Mouse (Mus musculus) kidney, postnatal 4 days (tissue): Measurements from ENCODE around the gene Smco3.

ENCODE experiments used
- DNase-seq, 2 experiments: peaks; one replicate each; pipeline ENCODE4 v3.0.0; 2021; ENCODE audit warnings: mixed read lengths in 2 of 2

Gene Smco3

GRCm38 (mm10) chr6:136845706-136846480 lies 10.6 kb upstream of the Smco3 start:
- DNase-seq, result no peak

DNA sequence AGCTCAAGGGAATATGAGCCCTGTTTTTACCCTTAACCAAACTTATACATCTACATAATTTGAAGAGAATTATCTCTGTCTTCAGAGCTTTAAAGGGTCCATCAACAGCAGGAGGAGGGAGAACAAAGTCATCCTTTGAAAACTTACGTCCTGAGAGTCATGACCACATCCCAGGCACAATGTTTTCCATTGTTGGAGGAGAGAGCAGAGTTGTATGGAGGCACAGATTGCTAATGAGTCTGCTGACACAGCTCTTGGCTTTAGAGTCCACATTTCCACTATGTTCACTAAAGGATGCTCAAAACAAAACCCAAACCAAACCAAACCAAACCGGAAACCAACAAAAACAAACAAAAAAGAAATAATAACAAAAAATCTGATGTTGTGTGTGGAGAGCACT lies 9.7 kb upstream of the Smco3 start:
- DNase-seq, result no peak

DNA sequence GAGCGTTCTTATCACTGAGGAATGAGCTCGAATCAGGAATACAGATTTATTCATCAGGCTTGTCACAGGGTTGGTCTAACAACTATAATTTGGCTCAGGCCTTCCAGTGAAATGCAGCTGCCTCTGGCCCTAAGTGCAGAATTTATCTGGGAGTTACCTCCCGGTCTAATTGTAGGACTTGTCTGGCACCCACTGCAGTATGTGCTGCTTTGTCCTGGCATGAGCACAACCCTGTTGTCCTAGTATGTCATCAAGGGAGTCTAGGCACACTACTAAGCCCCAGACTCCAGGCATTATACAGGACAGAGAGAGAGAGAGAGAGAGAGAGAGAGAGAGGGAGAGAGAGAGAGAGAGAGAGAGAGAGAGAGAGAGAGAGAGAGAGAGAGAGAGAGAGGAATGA lies 2.1 kb upstream of the Smco3 start:
- DNase-seq, result no peak

- DNase-seq, result no peak
Observed at GRCm38 (mm10) chr6:136831712-136832111, 3.5 kb downstream of the Smco3 start.

GRCm38 (mm10) chr6:136828681-136829080 lies 6.6 kb downstream of the Smco3 start:
- DNase-seq, result no peak

- DNase-seq, result peak; percentile 95 to 97
Observed at GRCm38 (mm10) chr6:136827881-136828561, 7.2 kb downstream of the Smco3 start, which contains the start of gene Wbp11. Wbp11 (minus strand) TSS chr6:136828233.

- no peak for DNase-seq
Observed at GRCm38 (mm10) chr6:136827516-136827880, 7.8 kb downstream of the Smco3 start, which contains the start of gene BC049715. BC049715 (plus strand) TSS chr6:136827626.

GRCm38 (mm10) chr6:136827116-136827515 lies 8.1 kb downstream of the Smco3 start:
- DNase-seq, result no peak

DNA sequence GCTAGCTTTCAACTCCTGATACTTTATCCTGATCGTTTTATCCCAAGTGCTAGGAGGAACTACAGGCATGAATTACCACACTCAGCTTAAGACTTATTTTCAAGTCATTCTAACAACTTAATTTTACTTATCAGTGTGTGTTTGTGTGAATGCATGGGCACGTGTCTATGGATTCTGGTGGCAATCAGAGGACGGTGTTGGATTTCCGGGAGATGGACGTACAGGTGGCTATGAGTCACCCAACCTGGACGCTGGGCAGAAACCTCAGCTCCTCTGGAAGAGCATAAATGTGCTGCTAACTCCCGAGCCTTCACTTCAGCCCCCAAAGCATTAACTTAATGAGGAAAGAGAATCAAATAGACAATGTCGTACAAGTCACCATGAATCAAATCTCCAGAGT lies 10.3 kb downstream of the Smco3 start:
- no peak for DNase-seq

DNA sequence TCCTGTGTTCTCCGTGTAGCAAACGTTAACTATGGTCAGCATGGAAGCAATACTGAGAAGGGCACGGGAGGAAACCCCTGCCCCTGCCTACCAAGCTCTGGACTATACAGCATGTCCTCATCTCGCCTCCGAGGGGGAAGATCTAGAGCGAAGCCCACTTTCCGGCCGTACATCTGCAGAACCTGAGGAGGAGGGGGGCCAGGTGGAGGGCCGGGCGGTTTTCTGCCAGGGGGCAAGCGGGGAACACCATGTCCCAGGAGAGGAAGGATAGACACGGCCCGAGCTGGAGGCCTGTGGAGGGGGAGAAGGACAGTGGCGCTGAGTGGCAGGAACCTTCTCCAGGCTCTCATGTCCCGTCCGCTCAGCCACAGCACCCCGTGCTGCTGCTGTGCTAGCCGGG lies 14.2 kb downstream of the Smco3 start:
- no peak for DNase-seq

GRCm38 (mm10) chr6:136820381-136820780 lies 14.9 kb downstream of the Smco3 start:
- DNase-seq, result no peak

DNA sequence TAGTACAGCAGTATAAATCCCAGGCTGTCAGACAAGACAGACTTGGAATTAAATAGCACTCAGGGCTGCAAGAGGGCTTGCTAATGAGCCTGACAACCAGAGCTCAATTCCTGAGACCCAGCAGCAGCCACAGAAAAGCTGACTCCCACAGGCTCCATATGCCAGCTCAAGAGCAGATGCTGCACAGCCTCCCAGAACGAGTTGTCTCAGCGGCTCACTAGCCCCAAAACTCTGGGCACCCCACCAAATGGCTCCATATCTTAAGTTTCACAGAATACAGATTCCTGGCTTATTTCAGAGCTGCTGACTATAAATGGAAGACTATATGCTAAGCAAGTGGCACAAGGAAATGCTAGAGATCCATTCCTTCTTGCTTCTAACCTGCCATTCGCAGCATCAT lies 17.7 kb downstream of the Smco3 start:
- no peak for DNase-seq

GRCm38 (mm10) chr6:136816826-136817225 lies 18.4 kb downstream of the Smco3 start:
- DNase-seq, result no peak

- no peak for DNase-seq
Observed at GRCm38 (mm10) chr6:136815381-136815780, 19.9 kb downstream of the Smco3 start.

DNA sequence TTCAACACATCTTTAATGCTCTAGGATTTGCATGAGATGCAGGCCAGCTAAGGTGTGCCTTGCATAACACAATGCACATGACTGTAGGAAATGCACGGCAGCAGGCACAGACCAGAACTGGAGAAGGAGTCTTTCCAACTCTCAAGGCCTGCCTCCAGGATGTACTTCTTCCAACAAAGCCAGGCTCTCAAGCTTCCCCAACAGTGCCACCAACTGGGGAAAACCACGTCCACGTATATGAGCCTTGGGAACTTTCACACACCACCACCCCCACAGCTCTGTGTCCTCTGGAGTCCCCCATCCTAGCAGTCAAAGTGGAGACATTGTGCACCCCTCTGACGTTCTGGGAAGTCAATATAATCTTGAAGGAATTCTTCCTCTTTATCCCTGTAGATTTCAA lies 22.1 kb downstream of the Smco3 start:
- DNase-seq, result peak in 1 of 2 experiments; percentile 48

- no peak for DNase-seq
Observed at GRCm38 (mm10) chr6:136811196-136811595, 24.1 kb downstream of the Smco3 start.

DNA sequence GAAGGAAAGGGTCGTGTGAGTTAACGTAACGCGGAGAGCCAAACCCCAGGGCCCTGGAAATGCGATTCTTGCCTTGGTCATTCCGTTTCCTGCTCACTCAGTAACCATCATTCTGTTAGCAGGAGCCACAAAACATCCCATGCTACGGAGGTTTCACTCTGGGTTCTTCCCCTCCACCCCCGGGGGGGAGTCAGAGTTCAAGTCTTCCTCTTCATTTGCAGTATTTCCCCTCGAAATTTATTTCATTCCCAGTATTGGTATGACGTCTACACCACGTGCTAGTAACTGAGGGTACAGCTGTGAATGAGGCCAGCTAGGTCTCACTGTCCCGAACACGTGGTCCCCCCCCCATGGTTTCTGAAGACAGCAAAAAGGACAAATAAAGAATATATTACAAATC lies 25.6 kb downstream of the Smco3 start:
- no peak for DNase-seq

DNA sequence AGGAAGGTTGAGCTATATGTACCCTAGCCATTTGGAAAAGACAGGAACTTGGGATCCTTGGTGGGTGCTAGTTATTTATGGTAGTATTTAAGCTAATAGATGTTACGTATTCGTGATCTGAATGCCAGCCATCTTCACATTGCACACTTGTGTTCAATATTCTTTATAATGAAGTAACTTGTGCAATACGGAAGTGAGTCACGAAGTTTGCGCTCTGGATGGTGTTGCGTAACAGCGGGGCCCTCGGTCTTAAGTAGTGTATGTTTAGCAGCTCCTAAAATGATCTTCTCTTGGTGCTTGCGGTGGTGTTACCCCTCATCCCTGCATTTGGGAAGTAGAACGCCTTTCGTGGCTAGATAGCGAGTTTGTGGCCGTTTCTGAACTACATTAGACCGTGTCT lies 26.2 kb downstream of the Smco3 start:
- DNase-seq, result peak in 1 of 2 experiments; percentile 48

DNA sequence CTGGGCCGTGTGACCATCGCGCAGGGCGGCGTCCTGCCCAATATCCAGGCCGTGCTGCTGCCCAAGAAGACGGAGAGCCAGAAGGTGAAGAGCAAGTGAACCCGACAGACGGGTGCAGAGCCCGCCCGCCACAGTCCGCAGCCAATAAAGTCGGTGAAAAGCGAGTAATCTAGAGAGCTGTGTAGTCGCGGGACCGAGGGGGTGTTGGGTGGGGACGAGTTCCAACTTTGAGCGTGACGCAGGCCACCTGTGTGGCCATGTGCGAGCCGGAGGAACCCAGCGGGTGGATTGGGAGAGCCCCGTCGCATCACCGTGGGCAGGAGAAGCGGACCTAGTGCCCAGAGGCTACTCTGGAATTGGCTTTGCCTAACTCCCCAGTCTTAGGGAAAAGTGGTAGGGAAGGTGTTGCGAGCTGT lies 26.6 kb downstream of the Smco3 start:
- DNase-seq, result peak in 1 of 2 experiments; percentile 49

GRCm38 (mm10) chr6:136808014-136808417 lies 27.2 kb downstream of the Smco3 start, which contains the start of gene H2afj:
H2afj (plus strand) TSS chr6:136808244.
- DNase-seq, result peak; percentile 99

DNA sequence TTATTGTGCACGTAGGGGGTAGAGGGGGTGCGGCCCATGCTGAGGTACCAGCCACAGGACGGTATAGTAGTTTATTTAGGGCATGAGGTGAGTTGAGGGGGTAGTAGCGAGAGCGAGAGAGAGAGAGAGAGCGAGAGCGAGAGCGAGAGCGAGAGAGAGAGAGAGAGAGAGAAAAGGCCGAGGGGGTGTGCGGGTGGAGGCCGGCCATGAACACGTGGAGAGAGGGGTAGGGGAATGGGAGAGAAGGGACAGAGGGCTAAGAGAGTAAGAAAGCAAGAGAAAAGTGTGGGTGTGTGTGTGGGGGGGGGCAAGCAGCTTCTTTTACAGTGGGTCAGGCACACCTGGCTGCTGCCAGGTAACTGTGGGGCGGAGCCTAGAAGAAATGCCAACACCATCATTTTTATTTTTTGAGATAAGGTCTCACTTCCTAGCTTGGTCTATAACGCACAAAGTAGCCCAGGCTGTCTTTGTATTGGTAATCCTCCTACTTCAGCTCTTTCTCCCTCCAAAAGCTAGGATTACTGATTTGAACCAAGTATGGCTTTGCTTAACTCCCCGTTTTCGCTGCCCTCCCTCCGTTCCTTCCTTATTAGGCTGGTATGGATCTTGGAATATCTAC lies 27.7 kb downstream of the Smco3 start:
- DNase-seq, result peak in 1 of 2 experiments; percentile 26

DNA sequence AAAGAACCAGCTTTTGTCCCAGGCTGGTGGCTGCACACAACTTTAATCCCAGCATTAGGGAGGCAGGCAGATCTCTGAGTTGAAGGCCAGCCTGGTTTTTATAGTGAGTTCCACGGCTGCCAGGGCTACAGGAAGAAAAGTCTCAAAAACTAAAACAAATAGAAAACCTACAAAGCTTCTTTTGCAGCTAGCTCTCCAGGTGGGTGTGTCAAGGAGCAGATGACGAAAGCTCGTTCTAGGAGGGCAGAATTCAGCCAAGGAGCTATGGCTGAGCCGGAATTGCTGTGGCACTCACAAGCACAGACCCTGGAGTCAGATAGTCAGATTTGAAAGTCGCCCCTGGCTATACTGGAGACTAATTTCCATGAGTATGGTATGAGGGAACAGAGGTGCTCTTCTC lies 28.4 kb downstream of the Smco3 start:
- no peak for DNase-seq

DNA sequence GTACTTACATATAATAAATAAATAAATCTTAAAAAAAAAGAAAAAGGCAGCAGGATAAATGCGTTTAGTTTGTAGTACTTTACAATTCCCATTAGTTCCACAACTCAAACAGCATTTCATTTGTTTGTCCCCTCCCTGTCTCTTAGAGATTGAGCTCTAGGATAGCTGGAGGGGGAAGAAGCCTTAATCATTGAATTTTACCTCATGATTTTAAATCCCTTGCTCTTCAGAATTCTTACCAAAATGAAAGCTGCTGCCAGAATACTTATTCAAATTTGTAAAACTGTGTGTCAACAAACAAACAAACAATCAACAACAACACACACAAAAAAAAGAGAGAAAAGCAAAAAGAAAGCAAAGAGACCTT lies 29.9 kb downstream of the Smco3 start:
- DNase-seq, result no peak
